Mouse (Mus musculus): ENCODE measurements around the gene Serpina9. TPM values are rescaled to one million over a fixed set of nuclear protein-coding genes. Genes with fewer than 3 reads are reported as not detected.

Serpina9 gene
- total and polyA plus RNA-seq, 3 experiments: 0.06 TPM; not detected in 2

DNA sequence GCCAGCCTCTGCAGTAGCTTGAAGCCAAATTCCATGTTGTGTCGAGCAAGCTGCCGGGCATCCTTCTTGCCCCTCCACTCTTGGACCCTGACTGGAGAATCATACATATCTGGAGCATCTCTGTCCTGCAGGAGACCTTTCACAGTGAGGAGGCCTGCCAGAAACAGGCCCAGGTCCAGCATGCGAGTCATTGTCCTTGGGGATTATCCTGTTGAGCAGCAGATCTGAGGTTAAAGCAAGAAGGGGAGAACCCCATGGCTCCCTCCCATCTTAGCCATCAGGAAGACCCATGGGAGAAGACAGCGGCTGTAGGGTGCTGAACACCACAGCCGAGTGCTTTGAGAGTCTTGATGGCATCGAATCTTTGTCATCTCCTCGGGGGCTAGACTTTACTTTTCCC lies 24.6 kb upstream of the Serpina9 start:
- Histone ChIP-seq H3K27me3 (ENCODE audit: control insufficient read depth in 1 of 2, insufficient read depth in 2 of 2, low read length in 2 of 2) (no peaks in the 10 kb centered on the region), H3K79me2 (ENCODE audit: control insufficient read depth, insufficient read depth, low read length, poor library complexity) (no peaks in the 10 kb centered on the region), H3K9ac (ENCODE audit: control insufficient read depth, low read depth, low read length, poor library complexity, severe bottlenecking) (no peak overlapping the region), H3K9me3 (replicated peaks; ENCODE audit: insufficient read depth, low read length) (no peaks in the 10 kb centered on the region), H3K4me3 (ENCODE audit: control insufficient read depth in 1 of 2, insufficient read depth in 1 of 2, low read depth in 2 of 2, low read length in 2 of 2) (no peak overlapping the region), H3K27ac (ENCODE audit: control insufficient read depth, low read depth, low read length) (no peak overlapping the region), H3K4me1 (ENCODE audit: control insufficient read depth in 1 of 2, insufficient read depth in 2 of 2, low read length in 2 of 2) (no peaks in the 10 kb centered on the region), H3K36me3 (ENCODE audit: control insufficient read depth in 1 of 2, insufficient read depth in 2 of 2, low read length in 2 of 2) (no peaks in the 10 kb centered on the region)
- TF ChIP-seq MXI1 (IDR thresholded peaks at IDR 0.05; ENCODE audit: low read depth, low read length): no peak
- TF ChIP-seq ZC3H11A (IDR thresholded peaks at IDR 0.05; ENCODE audit: low read depth, low read length): no peak
- TF ChIP-seq RCOR1 (IDR thresholded peaks at IDR 0.05; ENCODE audit: low read depth, low read length): no peak
- TF ChIP-seq EP300 (IDR thresholded peaks at IDR 0.05; ENCODE audit: low read depth in 1 of 2, low read length in 2 of 2): no peak
- TF ChIP-seq RAD21 (IDR thresholded peaks at IDR 0.05; ENCODE audit: low read depth, low read length): no peak
- TF ChIP-seq MAFK (IDR thresholded peaks at IDR 0.05; ENCODE audit: borderline replicate concordance, low read depth, low read length): no peak
- no peak for TF ChIP-seq POLR2AphosphoS2 (IDR thresholded peaks at IDR 0.05; ENCODE audit: low read length)
- no peak for TF ChIP-seq POLR2A (IDR thresholded peaks at IDR 0.05; ENCODE audit: control insufficient read depth in 1 of 2, insufficient read depth in 1 of 2, low read depth in 1 of 2, low read length in 2 of 2, poor library complexity in 1 of 2)
- TF ChIP-seq SIN3A (IDR thresholded peaks at IDR 0.05; ENCODE audit: low read length): no peak
- TF ChIP-seq ZKSCAN1 (IDR thresholded peaks at IDR 0.05; ENCODE audit: low read depth, low read length): no peak
- no peak for TF ChIP-seq MYC (IDR thresholded peaks at IDR 0.05; ENCODE audit: low read depth, low read length)
- TF ChIP-seq KAT2A (conservative IDR thresholded peaks at IDR 0.05; ENCODE audit: low read depth, low read length): no peak
- TF ChIP-seq POLR2AphosphoS5 (IDR thresholded peaks at IDR 0.05; ENCODE audit: borderline replicate concordance, low read depth, low read length): no peak
- no peak for TF ChIP-seq CTCF (IDR thresholded peaks at IDR 0.05 in 2 of 3, conservative IDR thresholded peaks at IDR 0.05 in 1 of 3; ENCODE audit: control insufficient read depth in 1 of 3, insufficient read depth in 1 of 3, low read depth in 2 of 3, low read length in 3 of 3, poor library complexity in 1 of 3, severe bottlenecking in 1 of 3)
- no peak for TF ChIP-seq SMC3 (IDR thresholded peaks at IDR 0.05; ENCODE audit: low read depth, low read length)
- no peak for TF ChIP-seq E2F4 (IDR thresholded peaks at IDR 0.05; ENCODE audit: borderline replicate concordance, low read depth, low read length)
- no peak for TF ChIP-seq CHD1 (IDR thresholded peaks at IDR 0.05; ENCODE audit: low read depth, low read length)
- no peak for TF ChIP-seq MEF2A (IDR thresholded peaks at IDR 0.05; ENCODE audit: extremely low read depth, insufficient replicate concordance, low read depth, low read length, poor library complexity, severe bottlenecking)
- no peak for TF ChIP-seq CHD2 (IDR thresholded peaks at IDR 0.05; ENCODE audit: low read length)
- TF ChIP-seq JUND (IDR thresholded peaks at IDR 0.05; ENCODE audit: low read depth, low read length): no peak
- DNase-seq (ENCODE audit: low read depth, low spot score): no peak

GRCm38 (mm10) chr12:104033752-104034151 lies 20.2 kb upstream of the Serpina9 start:
- no peak for DNase-seq (ENCODE audit: low read depth, low spot score)
- Histone ChIP-seq H3K9me3 (replicated peaks; ENCODE audit: insufficient read depth, low read length) (no peaks in the 10 kb centered on the region), H3K4me3 (ENCODE audit: control insufficient read depth in 1 of 2, insufficient read depth in 1 of 2, low read depth in 2 of 2, low read length in 2 of 2) (no peak overlapping the region), H3K36me3 (ENCODE audit: control insufficient read depth in 1 of 2, insufficient read depth in 2 of 2, low read length in 2 of 2) (no peaks in the 10 kb centered on the region), H3K9ac (ENCODE audit: control insufficient read depth, low read depth, low read length, poor library complexity, severe bottlenecking) (no peak overlapping the region), H3K4me1 (ENCODE audit: control insufficient read depth in 1 of 2, insufficient read depth in 2 of 2, low read length in 2 of 2) (no peaks in the 10 kb centered on the region), H3K27ac (ENCODE audit: control insufficient read depth, low read depth, low read length) (no peak overlapping the region), H3K79me2 (ENCODE audit: control insufficient read depth, insufficient read depth, low read length, poor library complexity) (no peaks in the 10 kb centered on the region), H3K27me3 (ENCODE audit: control insufficient read depth in 1 of 2, insufficient read depth in 2 of 2, low read length in 2 of 2) (no peaks in the 10 kb centered on the region)
- TF ChIP-seq MAFK (IDR thresholded peaks at IDR 0.05; ENCODE audit: borderline replicate concordance, low read depth, low read length): no peak
- no peak for TF ChIP-seq ZKSCAN1 (IDR thresholded peaks at IDR 0.05; ENCODE audit: low read depth, low read length)
- no peak for TF ChIP-seq NRF1 (IDR thresholded peaks at IDR 0.05; ENCODE audit: insufficient read depth, low read depth, low read length, poor library complexity, severe bottlenecking)
- no peak for TF ChIP-seq GATA1 (IDR thresholded peaks at IDR 0.05; ENCODE audit: low read depth, low read length)
- TF ChIP-seq ZMIZ1 (IDR thresholded peaks at IDR 0.05; ENCODE audit: low read depth, low read length): no peak
- no peak for TF ChIP-seq USF1 (IDR thresholded peaks at IDR 0.05; ENCODE audit: low read depth, low read length)
- no peak for TF ChIP-seq HCFC1 (IDR thresholded peaks at IDR 0.05; ENCODE audit: low read depth, low read length)
- TF ChIP-seq E2F4 (IDR thresholded peaks at IDR 0.05; ENCODE audit: borderline replicate concordance, low read depth, low read length): no peak
- no peak for TF ChIP-seq EP300 (IDR thresholded peaks at IDR 0.05; ENCODE audit: low read depth in 1 of 2, low read length in 2 of 2)
- TF ChIP-seq ZC3H11A (IDR thresholded peaks at IDR 0.05; ENCODE audit: low read depth, low read length): no peak
- TF ChIP-seq TAL1 (IDR thresholded peaks at IDR 0.05; ENCODE audit: low read length): no peak
- no peak for TF ChIP-seq ELF1 (IDR thresholded peaks at IDR 0.05; ENCODE audit: low read depth, low read length)
- no peak for TF ChIP-seq POLR2AphosphoS5 (IDR thresholded peaks at IDR 0.05; ENCODE audit: borderline replicate concordance, low read depth, low read length)
- no peak for TF ChIP-seq RCOR1 (IDR thresholded peaks at IDR 0.05; ENCODE audit: low read depth, low read length)
